Mouse (Mus musculus): Measurements from ENCODE around the gene C87436.

Gene C87436

DNA sequence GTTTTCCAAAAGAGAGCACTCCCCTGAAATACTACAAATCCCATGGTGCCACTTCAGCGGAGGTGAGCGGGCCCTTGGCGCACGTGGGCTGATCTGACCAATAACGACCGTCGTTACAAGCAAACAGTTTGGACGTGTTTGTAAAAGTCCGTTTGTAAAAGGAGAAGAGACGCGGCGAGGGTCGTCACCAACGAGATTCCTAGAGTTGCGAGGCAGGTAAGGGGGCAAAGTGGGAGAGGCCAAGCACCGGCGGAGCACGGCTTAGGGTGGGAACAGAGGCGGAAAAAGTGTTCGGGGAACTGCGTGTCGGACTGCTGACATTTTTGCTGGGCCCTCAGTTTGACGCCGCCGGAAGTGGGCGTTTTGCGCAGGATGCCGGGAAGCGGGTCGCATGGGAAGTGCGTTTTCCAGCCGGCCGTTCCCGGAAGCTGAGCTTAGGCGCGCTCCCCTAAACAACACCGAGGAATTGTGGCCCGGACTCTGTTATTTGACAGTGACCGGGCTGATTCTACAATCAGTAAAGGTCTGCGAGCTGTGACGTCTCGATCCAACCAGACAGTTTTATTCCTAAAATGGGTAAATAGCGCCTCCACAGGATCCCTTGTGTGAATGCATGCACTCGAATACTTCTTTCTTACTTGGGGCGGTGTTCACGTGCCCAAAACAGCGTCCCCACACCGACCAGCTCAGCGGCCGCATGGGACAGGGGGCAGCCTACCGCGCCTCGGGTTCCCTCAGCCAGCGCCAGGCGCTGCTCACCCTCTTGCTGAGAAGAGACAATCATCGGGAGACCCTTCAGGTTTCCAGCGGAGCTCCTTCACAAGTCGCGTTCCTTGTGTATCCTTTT is at the start of gene C87436:
C87436 (plus strand) TSS at position 103 of the 847 bp plus-strand sequence.
- in situ Hi-C loops (cut with MboI, MseI): loop anchor here (5.0 kb wide), 2 partner anchors 41 to 714 kb away; partner anchors contain the start of gene Pcyox1 (in 1 of the 2)

DNA sequence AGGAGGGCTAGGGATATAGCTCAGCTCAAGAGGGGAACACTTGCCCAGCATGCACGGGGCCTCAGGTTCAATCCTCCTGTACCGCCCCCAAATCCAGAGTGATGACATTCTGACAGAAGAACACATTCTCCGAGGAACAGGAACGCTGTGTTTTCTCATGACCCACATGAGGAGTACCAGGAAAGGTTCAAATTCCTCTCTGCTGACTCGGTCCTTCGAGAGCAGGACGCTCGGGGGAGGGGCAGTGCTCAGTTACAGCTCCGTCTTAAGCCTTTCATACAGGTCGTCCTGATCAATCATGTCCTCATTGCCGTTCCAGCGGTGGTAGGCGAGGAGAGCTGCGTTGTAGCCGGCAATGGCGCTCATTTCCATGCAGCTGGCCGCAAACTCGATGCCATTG is 49.7 kb upstream of the C87436 start:
- in situ Hi-C loops (cut with MboI, MseI): no loop called here

DNA sequence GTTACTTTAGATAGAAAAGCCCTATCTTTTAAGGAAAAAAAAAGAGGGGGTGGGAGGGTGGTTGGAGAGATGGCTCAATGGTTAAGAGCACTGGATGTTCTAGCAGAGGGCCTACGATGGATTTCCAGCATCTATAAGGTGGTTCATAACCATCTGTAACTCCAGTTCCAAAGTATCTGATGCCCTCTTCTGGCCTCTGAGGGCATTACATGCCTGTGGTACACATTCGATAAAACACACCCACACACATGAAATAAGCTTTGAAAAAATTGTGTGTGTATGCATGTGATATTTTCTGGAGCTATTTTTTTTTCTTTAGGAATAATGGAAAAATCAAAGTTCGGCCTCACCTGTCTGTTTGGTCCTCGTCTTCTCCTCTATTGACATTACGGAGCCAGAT is 46.8 kb upstream of the C87436 start:
- in situ Hi-C loops (cut with MboI, MseI): loop anchor here in 1 of 2 experiments (10.0 kb wide), 1 partner anchor 427 kb away; the partner anchor contains the start of gene Dusp11

DNA sequence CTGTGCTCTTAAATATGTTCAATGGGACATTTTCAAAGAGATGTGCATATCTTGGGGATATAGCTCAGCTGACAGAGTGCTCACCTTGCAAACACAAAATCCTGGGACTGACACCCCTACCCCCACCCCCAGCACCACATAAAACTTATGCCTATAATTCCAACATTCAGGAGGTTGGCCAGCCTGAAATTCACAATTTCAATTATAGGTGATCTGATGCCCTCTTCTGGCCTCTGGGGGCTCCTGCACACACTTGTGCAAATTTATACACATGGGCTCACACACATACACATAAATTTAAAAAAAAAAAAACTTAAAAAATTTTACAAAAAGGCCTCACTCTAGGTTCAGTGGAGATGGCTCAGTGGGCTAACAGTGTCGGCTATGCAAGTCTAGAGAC is 45.0 kb upstream of the C87436 start:
- in situ Hi-C loops (cut with MboI, MseI): loop anchor here in 1 of 2 experiments (10.0 kb wide), 1 partner anchor 428 kb away; the partner anchor contains the start of gene Dusp11

DNA sequence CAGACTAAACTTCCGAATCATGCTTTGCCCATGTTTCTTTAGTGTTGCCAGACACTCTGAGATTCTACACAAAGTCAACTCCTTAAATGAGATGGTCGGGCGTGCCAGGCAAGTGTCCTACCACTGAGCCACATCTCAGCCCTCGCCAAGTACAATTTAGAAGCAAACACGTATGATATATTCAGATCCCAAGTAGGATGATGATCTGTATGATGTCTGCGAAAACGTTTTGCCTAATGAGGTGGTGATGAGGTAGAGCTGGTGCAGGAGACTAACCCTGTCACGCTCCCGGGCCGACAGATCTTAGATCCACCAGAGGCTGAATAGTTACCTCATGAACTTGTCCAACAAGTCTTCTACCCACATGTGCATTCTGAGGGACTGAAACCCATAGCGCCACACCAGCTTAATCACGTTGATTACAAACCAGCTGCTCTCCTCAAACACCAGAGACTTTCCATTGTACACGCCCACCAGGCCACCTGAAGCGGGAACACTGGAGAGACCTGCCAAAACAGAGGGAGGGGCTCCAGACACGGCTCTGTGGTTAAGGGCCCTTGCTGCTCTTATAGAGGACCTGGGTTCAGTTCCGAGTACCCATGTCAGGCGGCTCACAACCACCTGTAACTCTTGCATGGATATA is 44.0 kb upstream of the C87436 start:
- in situ Hi-C loops (cut with MboI, MseI): loop anchor here in 1 of 2 experiments (10.0 kb wide), 1 partner anchor 429 kb away; the partner anchor contains the start of gene Dusp11

DNA sequence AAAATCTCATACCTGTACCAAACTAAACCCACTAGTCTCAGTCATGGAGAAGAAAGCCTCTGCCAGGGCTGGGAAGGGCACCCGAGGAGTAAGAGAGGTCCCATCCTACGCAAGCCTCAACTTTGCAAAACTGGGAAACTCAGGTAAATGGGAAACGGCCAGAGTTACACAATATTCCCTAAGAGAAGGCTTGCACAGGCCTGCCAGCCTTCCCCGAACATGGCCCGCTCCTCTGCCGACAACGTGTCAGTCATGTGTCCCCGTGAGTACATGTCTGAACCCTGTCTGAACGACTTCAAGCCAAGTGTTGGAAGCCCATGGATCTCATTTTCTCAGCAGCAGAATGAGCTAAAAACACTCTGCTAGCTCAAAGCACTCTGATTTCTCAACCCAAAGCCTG is 43.2 kb upstream of the C87436 start:
- in situ Hi-C loops (cut with MboI, MseI): loop anchor here (5.0 to 10.0 kb wide), 2 partner anchors 42 to 430 kb away; partner anchors contain the start of genes C87436 (in 1 of the 2) and Dusp11 (in 1 of the 2)

DNA sequence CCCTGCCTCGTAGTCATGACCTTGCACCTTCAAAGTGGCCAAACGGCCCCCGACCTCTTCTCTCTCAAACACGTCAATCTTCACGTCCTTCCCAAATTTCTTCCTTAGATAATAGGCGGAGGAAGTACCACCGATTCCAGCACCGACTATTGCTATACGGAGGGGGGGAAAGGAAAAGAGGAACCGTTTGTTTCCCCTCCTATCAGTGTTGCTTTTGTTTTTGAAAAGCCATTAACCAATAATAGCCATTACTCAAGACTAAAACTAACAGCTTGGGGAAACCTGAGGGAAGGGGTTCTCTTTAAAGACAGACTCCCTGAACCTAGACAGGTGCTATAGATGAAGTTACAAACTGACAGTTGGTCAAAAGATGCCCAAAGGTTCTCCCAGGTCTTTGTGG is 42.2 kb upstream of the C87436 start:
- in situ Hi-C loops (cut with MboI, MseI): loop anchor here (5.0 to 10.0 kb wide), 2 partner anchors 41 to 431 kb away; partner anchors contain the start of genes C87436 (in 1 of the 2) and Dusp11 (in 1 of the 2)

DNA sequence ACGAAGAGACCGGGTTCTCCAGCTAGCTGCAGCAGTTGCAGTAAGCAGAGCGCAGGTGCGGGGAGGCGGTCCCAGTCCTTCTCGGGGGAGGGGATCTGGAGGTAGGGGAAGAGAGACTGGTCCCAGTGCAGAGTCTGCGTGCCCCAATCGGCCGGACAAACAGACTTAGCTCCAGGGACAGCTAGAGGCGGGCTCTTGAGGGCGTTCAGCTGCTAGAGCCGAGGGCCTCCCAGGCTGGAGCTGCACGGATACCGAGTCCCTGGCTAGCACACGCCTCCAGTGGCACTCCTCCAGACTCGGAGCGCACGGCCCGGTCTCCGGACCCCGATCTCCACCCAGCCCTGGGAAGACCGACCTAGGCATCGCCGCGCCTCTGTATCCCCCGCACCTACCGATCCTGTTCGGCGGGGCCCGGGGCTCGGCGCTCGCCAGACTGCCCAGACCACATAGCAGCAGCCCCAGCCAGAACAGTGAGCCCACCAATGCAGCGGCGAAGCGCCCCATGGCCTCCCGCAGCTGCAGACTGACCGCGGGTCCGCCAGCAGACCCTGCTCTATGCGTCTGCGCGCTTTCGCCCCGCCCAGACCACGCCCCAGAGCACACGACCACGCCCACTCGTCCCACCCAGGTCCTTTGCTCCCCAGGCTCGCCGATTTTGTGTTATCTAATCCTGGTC is 41.5 kb upstream of the C87436 start, which contains the start of gene Pcyox1:
Pcyox1 (minus strand) TSS at position 574 of the 676 bp plus-strand sequence.
- in situ Hi-C loops (cut with MboI, MseI): loop anchor here (5.0 to 10.0 kb wide), 2 partner anchors 41 to 432 kb away; partner anchors contain the start of genes C87436 (in 1 of the 2) and Dusp11 (in 1 of the 2)

DNA sequence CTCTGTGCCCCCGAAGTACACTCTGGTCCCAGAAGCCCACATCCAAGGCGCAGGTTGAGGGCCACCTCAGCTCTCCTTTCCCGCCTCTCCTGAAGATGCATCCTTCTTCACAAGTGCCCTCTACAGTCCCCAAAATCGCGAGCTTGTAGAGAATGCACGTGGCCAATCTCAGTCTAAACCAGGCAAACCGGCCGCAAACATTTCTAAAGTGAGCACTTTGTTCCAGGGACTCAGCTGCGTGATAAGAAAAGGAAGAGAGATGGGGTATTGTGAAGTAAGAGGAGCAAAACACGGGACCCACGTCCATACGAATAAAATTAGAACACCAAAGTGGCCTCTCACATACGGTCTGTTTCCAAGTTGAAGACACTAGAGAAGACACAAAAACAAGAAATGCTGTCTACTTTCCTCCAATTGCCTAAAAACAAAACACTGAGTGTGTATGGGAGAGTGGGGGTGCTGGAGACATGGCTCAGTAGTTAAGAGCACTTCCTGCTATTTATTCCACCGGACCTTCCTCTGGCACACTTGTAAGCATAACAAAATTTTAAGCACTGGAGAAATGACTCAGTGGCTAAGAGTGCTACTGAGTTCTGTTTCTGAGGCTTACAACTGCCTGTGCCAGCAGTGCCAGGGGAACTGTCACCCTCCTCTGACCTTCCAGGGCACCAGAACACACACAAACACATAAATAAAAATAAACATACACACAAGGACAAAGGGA is 40.8 kb upstream of the C87436 start:
- in situ Hi-C loops (cut with MboI, MseI): loop anchor here (5.0 to 10.0 kb wide), 2 partner anchors 40 to 433 kb away; partner anchors contain the start of genes C87436 (in 1 of the 2) and Dusp11 (in 1 of the 2)

DNA sequence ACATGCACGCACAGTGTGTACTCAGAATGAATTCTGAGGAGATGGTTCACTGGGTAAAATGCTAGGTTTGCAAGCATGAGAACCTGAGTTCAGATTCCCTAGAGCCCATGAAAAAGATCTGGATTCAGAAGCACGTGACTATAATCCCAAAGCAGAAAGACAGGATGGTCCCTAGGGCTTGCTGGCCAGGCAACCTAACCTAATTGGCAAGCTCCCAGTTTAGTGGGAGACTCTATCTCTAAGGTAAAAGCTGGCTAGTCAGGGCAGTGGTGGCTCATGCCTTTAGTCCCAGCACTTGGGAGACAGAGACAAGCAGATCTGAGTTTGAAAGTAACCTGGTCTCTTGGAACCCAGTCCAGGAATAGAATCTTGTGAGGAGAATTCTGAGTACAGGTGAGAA is 39.2 kb upstream of the C87436 start:
- in situ Hi-C loops (cut with MboI, MseI): loop anchor here (5.0 to 10.0 kb wide), 2 partner anchors 38 to 434 kb away; partner anchors contain the start of genes C87436 (in 1 of the 2) and Dusp11 (in 1 of the 2)

DNA sequence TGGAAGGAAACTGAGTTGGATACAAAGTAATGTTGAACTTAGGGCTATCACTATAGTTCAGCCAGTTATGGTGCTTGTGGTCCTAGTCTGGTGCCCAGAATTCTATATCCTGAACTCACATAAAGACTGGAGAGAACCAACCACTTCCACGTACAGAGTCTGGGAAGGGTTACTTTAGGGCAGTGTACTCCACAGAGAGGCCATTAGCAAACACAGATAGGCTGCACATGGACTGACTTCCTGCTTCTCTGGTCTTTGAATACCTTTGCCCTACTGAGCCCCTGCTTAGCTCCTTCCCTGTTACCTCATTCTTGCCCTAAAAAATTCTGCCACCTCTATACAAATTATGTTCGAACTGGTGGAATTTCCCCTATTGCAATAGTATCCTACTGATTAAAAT is 38.2 kb upstream of the C87436 start:
- in situ Hi-C loops (cut with MboI, MseI): loop anchor here (5.0 to 25.0 kb wide), 4 partner anchors 33 to 1137 kb away; partner anchors contain the start of genes Arhgap25 (in 1 of the 2), C87436 (in 1 of the 2), Dusp11 (in 1 of the 2) and Fam136a (in 1 of the 2)

DNA sequence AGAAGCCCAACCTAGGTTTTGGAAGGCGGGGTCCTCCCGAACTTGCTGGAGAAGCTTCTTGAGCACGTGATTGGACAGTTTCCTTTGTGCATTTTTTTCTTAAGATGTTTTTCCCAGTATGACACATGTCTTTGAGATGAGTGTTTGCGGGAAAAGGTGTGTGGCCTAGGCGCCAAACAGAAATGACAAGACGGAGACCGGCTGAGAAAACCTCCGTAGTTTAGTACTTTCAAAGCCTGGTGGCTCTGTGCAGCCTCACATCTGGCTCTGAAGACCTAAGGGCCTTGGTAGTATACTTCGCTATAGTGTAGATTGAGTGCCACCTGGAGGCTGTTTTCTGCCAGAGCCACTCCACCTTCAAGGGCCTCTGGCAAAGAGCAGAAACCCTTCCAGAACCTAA is 37.2 kb upstream of the C87436 start:
- in situ Hi-C loops (cut with MboI, MseI): loop anchor here (5.0 to 25.0 kb wide), 2 partner anchors 34 to 1136 kb away; partner anchors contain the start of genes Arhgap25 (in 1 of the 2) and Fam136a (in 1 of the 2)

DNA sequence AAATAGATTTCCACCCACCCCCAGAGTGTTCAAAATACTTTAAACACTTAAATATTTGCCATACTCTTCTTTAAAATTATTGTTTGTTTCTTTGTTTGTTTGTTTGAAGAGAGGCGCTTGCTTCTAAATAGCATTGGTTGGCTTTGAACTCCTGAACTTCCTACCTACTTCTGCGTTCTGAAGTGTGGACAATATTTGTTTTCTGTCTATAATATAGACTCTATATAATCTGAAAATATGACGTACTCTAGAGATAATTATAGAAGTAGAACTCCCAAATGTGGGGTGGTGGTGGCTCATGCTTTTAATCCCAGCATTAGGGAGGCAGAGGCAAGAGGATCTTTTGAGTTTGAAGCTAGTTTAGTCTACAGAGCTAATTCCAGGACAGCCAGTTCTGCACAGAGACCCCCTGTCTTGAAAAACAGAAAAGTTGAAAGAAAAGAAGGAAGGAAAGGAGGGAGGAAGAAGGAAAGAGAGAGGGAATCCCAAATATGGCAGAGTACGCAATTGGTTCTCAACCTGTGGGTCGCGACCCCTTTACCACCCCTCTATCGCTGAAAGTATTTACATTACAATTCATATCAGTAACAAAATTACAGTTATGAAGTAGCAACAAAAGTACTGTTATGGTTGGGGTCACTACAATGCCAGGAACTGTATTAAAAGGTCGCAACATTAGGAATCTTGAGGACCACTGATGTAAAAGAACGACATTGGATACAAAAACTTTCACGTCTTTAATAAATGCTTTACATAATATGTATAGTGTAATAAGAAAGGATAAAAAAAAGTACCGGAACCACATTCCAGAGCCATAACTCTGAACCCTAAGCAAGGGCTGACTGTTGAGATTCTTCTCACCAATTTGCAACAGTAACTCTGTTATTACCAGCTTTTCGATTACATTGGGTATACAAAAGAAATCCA is 35.2 kb upstream of the C87436 start:
- in situ Hi-C loops (cut with MboI, MseI): loop anchor here (5.0 to 25.0 kb wide), 2 partner anchors 36 to 1134 kb away; partner anchors contain the start of genes Arhgap25 (in 1 of the 2) and Fam136a (in 1 of the 2)

DNA sequence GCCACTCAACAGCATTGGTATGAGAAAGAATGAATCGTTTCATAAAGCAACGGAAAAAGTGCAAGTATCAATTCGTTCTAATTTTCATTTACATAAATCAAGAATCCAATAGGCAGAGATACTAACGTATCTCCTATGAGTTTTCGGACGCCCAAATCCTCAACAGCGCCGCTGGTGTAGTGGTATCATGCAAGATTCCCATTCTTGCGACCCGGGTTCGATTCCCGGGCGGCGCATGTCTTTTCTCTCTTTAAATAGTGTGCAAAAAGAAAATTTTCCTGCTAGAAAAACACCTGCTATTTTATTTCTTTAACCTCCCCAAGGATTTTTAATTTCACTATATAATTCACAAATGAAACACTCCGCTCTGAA is 34.5 kb upstream of the C87436 start:
- in situ Hi-C loops (cut with MboI, MseI): loop anchor here (5.0 to 25.0 kb wide), 2 partner anchors 36 to 1134 kb away; partner anchors contain the start of genes Arhgap25 (in 1 of the 2) and Fam136a (in 1 of the 2)

DNA sequence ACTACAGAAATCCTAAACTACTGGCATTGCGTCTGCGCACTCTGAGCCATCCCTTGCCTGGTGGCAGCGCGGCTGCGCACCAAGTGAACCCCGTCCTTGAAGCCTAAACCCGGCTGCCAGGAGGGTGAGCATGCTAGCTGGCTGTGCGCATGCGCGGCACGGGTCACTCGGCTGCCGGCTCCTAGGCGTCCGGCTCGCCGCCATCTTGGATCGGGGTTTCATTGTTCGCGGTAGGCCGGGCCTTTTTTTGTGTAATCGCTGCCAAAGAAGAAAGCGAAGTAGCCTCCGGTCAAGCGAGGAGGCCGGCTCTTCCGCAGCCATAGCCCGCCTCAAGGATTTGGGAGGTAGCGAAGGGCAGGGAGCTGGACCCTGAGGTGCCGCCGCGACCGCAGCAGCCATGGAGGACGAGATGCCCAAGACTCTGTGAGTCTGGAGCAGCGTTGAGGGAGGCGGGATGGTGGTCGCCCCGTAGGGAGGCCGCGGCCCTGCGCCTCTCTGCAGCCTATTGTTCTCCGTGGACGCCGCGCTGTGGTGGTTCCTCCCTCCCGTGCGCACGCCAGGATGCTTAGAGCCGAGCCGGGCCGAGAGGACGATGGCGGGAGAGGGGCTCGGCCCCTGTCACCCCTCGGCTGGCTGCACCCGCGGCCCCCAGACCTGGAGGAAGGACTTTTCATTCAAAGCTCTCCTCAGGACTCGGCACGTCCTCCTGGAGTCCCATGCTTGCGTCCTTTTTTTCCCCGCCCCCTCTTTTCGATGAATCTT is 33.9 kb upstream of the C87436 start, which contains the start of gene Tia1:
Tia1 (plus strand) TSS at position 120 of the 762 bp plus-strand sequence.
- in situ Hi-C loops (cut with MboI, MseI): loop anchor here (5.0 to 25.0 kb wide), 2 partner anchors 37 to 1133 kb away; partner anchors contain the start of genes Arhgap25 (in 1 of the 2) and Fam136a (in 1 of the 2)

DNA sequence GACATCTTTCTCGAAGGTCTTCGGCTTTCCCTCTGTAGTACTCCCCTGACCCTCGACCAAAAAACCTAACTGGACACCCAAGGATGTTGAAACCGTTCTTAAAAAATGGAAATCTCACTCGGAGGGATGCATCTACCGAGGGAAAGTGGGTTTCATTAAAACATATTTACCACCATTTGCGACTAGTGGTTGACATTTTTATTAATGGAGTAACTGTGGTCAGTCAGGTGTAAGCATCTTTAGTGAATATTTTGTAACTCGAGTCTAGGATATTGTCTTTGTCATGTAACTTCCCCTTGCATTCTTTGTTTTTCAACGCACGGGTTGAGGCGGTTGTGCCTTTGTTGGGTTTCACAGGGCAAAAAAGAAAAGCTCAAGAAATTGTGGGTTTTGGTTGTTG is 33.2 kb upstream of the C87436 start:
- in situ Hi-C loops (cut with MboI, MseI): loop anchor here (5.0 to 25.0 kb wide), 2 partner anchors 38 to 1132 kb away; partner anchors contain the start of genes Arhgap25 (in 1 of the 2) and Fam136a (in 1 of the 2)

DNA sequence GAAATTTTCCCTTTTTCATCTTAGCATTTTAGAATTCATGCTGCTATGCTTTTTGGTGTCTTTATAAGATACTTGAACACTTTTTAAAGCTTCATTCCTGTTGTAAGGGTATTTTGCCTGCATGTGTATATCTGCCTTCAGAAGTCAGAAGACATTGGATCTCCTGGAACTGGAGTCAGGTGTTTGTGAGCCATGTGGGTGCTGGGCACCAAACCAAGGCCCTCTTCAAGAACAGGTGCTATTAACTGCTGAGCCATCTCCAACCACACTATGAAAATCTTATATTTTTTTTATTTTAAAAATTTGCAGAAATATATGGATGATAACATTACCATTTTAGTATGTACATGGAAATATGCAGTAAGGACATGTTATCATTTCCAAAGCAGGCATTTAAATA is 31.9 kb upstream of the C87436 start:
- in situ Hi-C loops (cut with MboI, MseI): loop anchor here in 1 of 2 experiments (25.0 kb wide), 1 partner anchor 1131 kb away; the partner anchor contains the start of gene Arhgap25

All from T-helper 17 cell (primary cell).